In genomic region chr7:27508648-27509005, GRCm38 (mm10) we compare ENCODE assay signal across 8 mouse cellular contexts. TPM values are rescaled to one million over a fixed set of nuclear protein-coding genes. Genes with fewer than 3 reads are reported as not detected.
A peak's percentile ranks its signal among the peaks of the same experiment; 100 is the strongest.
DNase-seq lines count a peak whose midpoint lies in the region; ATAC-seq lines count a peak whose summit lies in the region.

No protein-coding gene starts in this region.

- WGBS in liver, embryonic 15.5 days (ENCODE audit: insufficient replicate concordance), result 17% methylated on average over 6 of the region's 6 CpGs

- peak overlapping the region; percentile 53 for H3K9ac ChIP-seq in liver, embryonic 15.5 days

- DNase-seq in 3T3-L1 (ENCODE audit: low read depth, low spot score), result peak; percentile 83
- DNase-seq in Muller cell, postnatal 12 days (ENCODE audit: inconsistent ontology term), result peak; percentile 75
- DNase-seq in cerebellum, adult 9-10 months, result peak; percentile 68
- DNase-seq in gastrocnemius, adult 18-20 months (ENCODE audit: low spot score), result peak; percentile 62
- peak; percentile 88 for DNase-seq in induced T-regulatory cell, adult 2 months (ENCODE audit: low read depth)
- peak; percentile 32 for DNase-seq in neural tube, embryonic 10.5 days (ENCODE audit: extremely low spot score, low spot score)
- peak; percentile 79 for DNase-seq in thymus, postnatal 14 days

- no peaks in the 10 kb centered on the region for H3K36me3 ChIP-seq in liver, embryonic 15.5 days (replicated peaks)

- H3K4me3 ChIP-seq in liver, embryonic 15.5 days (replicated peaks), result peak overlapping the region; percentile 76

- peaks cover 34% of the 10 kb centered on the region for H3K4me1 ChIP-seq in liver, embryonic 15.5 days (replicated peaks)

- H3K9me3 ChIP-seq in liver, embryonic 15.5 days (replicated peaks), result no peaks in the 10 kb centered on the region

- H3K4me2 ChIP-seq in liver, embryonic 15.5 days, result peak overlapping the region; percentile 96

- ATAC-seq in liver, embryonic 15.5 days (ENCODE audit: insufficient read depth), result peak; percentile 83

- peak overlapping the region; percentile 100 for H3K27ac ChIP-seq in liver, embryonic 15.5 days (replicated peaks)

- no peaks in the 10 kb centered on the region for H3K27me3 ChIP-seq in liver, embryonic 15.5 days

RNA-seq across cellular contexts. Expression of gene Prx, which starts 9.5 kb away (rescaled TPM):
- 1 to 10 TPM; 5.2 to 6.6 TPM for total RNA-seq in gastrocnemius, adult 18-20 months (2021)
- polyA plus RNA-seq in liver, embryonic 15.5 days (2015; fragmentation: Nextera tagmentation; extraction: Ambion mirVana), result 0.67 and 0.75 TPM in 2 replicates

RNA-seq across cellular contexts. Expression of gene Hipk4, which starts 14.4 kb away (rescaled TPM):
- total RNA-seq in gastrocnemius, adult 18-20 months (2021), result not detected
- 0.10 and 0.16 TPM in 2 replicates for polyA plus RNA-seq in liver, embryonic 15.5 days (2015; fragmentation: Nextera tagmentation; extraction: Ambion mirVana)

RNA-seq across cellular contexts. Expression of gene Sertad1, which starts 21.9 kb away (rescaled TPM):
- 1 to 10 TPM; 6.9 to 8.4 TPM for total RNA-seq in gastrocnemius, adult 18-20 months (2021)
- polyA plus RNA-seq in liver, embryonic 15.5 days (2015; fragmentation: Nextera tagmentation; extraction: Ambion mirVana), result 28.2 and 29.6 TPM in 2 replicates

RNA-seq across cellular contexts. Expression of gene Sertad3, which starts 35.1 kb away (rescaled TPM):
- total RNA-seq in gastrocnemius, adult 18-20 months (2021), result 1 to 10 TPM; 3.0 to 4.0 TPM
- 35.6 and 38.9 TPM in 2 replicates for polyA plus RNA-seq in liver, embryonic 15.5 days (2015; fragmentation: Nextera tagmentation; extraction: Ambion mirVana)

RNA-seq across cellular contexts. Expression of gene Pld3, which starts 44.4 kb away (rescaled TPM):
- 10 to 100 TPM; 15.1 to 16.1 TPM for total RNA-seq in gastrocnemius, adult 18-20 months (2021)
- 76.3 and 93.4 TPM in 2 replicates for polyA plus RNA-seq in liver, embryonic 15.5 days (2015; fragmentation: Nextera tagmentation; extraction: Ambion mirVana)

Comparison
In these comparisons a context has a peak if more than half of its experiments do, and no peak if none do; other contexts are left out.
1. Peak in every context shown above with its lines: DNase-seq, ATAC-seq, H3K4me3 ChIP-seq and H3K27ac ChIP-seq.
2. DNase-seq: peak in every context shown above with its lines; median percentile 88 in induced T-regulatory cell, adult 2 months; 83 in 3T3-L1; 79 in thymus, postnatal 14 days; 75 in Muller cell, postnatal 12 days; 68 in cerebellum, adult 9-10 months; 62 in gastrocnemius, adult 18-20 months; 32 in neural tube, embryonic 10.5 days.